Mouse (Mus musculus) heart, embryonic 15.5 days (tissue): ENCODE measurements around the gene Snx32. TPM values are rescaled to one million over a fixed set of nuclear protein-coding genes. Genes with fewer than 3 reads are reported as not detected.

Experiments used
- ATAC-seq: fragments of 200-750 bp; cut with Nextera tagmentation; replicated peaks from 2 replicates; pipeline ENCODE4 v1.8.0; 2017; ENCODE audit warnings: low read depth, moderate TSS enrichment; ENCODE audit not compliant: insufficient number of reproducible peaks, insufficient read depth, low FRiP score
- H3K27ac ChIP-seq: fragments of 300-500 bp; sonication (generic); 2 replicates; pipeline ENCODE4 v1.5.1; 2015; ENCODE audit warnings: mild to moderate bottlenecking, inconsistent platforms
- H3K27me3 ChIP-seq: fragments of 300-500 bp; sonication (generic); 2 replicates; pipeline ENCODE4 v1.6.1; 2015; ENCODE audit warnings: inconsistent platforms
- H3K36me3 ChIP-seq: fragments of 300-500 bp; sonication (generic); 2 replicates; pipeline ENCODE4 v1.6.1; 2015; ENCODE audit warnings: mild to moderate bottlenecking, inconsistent platforms
- H3K4me1 ChIP-seq: fragments of 300-500 bp; sonication (generic); replicated peaks from 2 replicates; pipeline ENCODE4 v1.6.1; 2015; ENCODE audit warnings: inconsistent platforms
- H3K4me2 ChIP-seq: fragments of 300-500 bp; sonication (generic); 2 replicates; pipeline ENCODE4 v1.6.1; 2015; ENCODE audit warnings: inconsistent platforms, mild to moderate bottlenecking, moderate library complexity
- H3K4me3 ChIP-seq: fragments of 300-500 bp; sonication (generic); 2 replicates; pipeline ENCODE4 v1.5.1; 2015; ENCODE audit warnings: mild to moderate bottlenecking, inconsistent platforms
- H3K9ac ChIP-seq: fragments of 300-500 bp; sonication (generic); 2 replicates; pipeline ENCODE4 v1.6.1; 2015; ENCODE audit warnings: mild to moderate bottlenecking, inconsistent platforms
- H3K9me3 ChIP-seq: fragments of 300-500 bp; sonication (generic); replicated peaks from 2 replicates; pipeline ENCODE4 v1.6.1; 2016; ENCODE audit warnings: inconsistent platforms
- WGBS: fragments of 180-500 bp; shearing (Covaris S2); methylation state at CpG from one replicate; pipeline ENCODE4 v1.1.7; 2015; ENCODE audit warnings: mixed read lengths; 5-methylcytosine and 5-hydroxymethylcytosine counted together
- polyA plus RNA-seq: library from polyadenylated mRNA; unstranded; fragments of >200 nt; fragmentation: Nextera tagmentation; extraction: Ambion mirVana; gene quantifications from 2 replicates; pipeline ENCODE4 v1.2.1, GENCODE M21; 2015

The Snx32 gene
- polyA plus RNA-seq, 1 experiment from 2014 or later, result 15.8 TPM

- peak overlapping the region; percentile 64 for H3K4me3 ChIP-seq
- WGBS, result 80% methylated on average over 11 of the region's 12 CpGs
- peak overlapping the region; percentile 88; the same call in 1 of the 2 replicates for H3K27ac ChIP-seq
- peak overlapping the region; percentile 80; the same call in 1 of the 2 replicates for H3K9ac ChIP-seq
- H3K27me3 ChIP-seq, result peaks cover 6% of the 10 kb centered on the region; the same call in 1 of the 2 replicates
- peak overlapping the region; percentile 94 for H3K4me2 ChIP-seq
- no peaks in the 10 kb centered on the region for H3K9me3 ChIP-seq
- no peak for ATAC-seq
- peaks cover 34% of the 10 kb centered on the region for H3K4me1 ChIP-seq
- H3K36me3 ChIP-seq, result no peaks in the 10 kb centered on the region
These were observed 55.3 kb downstream of the Snx32 start for GRCm38 (mm10) chr19:5455037-5455436.

- Histone ChIP-seq H3K9me3 (no peaks in the 10 kb centered on the region), H3K9ac (no peak overlapping the region), H3K4me3 (no peak overlapping the region), H3K27ac (no peak overlapping the region), H3K36me3 (no peaks in the 10 kb centered on the region), H3K4me1 (peaks cover 39% of the 10 kb centered on the region), H3K27me3 (peaks cover 38% of the 10 kb centered on the region), H3K4me2 (no peak overlapping the region)
- 75% methylated on average over 6 of the region's 6 CpGs for WGBS
- no peak for ATAC-seq
These were observed 58.6 kb downstream of the Snx32 start for GRCm38 (mm10) chr19:5451766-5452165.

- peaks cover 53% of the 10 kb centered on the region for H3K27me3 ChIP-seq
- H3K36me3 ChIP-seq, result no peaks in the 10 kb centered on the region
- H3K4me2 ChIP-seq, result no peak overlapping the region
- no peak overlapping the region for H3K4me3 ChIP-seq
- ATAC-seq, result no peak
- H3K9me3 ChIP-seq, result no peaks in the 10 kb centered on the region
- WGBS, result 65% methylated on average over 3 of the region's 3 CpGs
- H3K9ac ChIP-seq, result no peak overlapping the region
- H3K4me1 ChIP-seq, result peaks cover 23% of the 10 kb centered on the region
- no peak overlapping the region for H3K27ac ChIP-seq
These were observed 60.7 kb downstream of the Snx32 start for GRCm38 (mm10) chr19:5449673-5450072.

- ATAC-seq, result no peak
- no peaks in the 10 kb centered on the region for H3K36me3 ChIP-seq
- peaks cover 54% of the 10 kb centered on the region for H3K27me3 ChIP-seq
- no peak overlapping the region for H3K27ac ChIP-seq
- H3K9ac ChIP-seq, result peak overlapping the region; percentile 42; the same call in 1 of the 2 replicates
- H3K4me2 ChIP-seq, result peak overlapping the region; percentile 95
- H3K4me1 ChIP-seq, result peaks cover 20% of the 10 kb centered on the region
- peak overlapping the region; percentile 60 for H3K4me3 ChIP-seq
- WGBS, result 7% methylated on average over 36 of the region's 36 CpGs
- H3K9me3 ChIP-seq, result no peaks in the 10 kb centered on the region
These were observed 61.8 kb downstream of the Snx32 start for GRCm38 (mm10) chr19:5448354-5449150.

GRCm38 (mm10) chr19:5447515-5448353, 62.6 kb downstream of the Snx32 start, which contains the start of gene Fosl1:
Gene Fosl1 (plus strand): TSS chr19:5447547.
- peaks cover 20% of the 10 kb centered on the region for H3K4me1 ChIP-seq
- peaks cover 54% of the 10 kb centered on the region for H3K27me3 ChIP-seq
- no peak within 1 kb of the TSS for H3K27ac ChIP-seq
- no peaks in the 10 kb centered on the region for H3K9me3 ChIP-seq
- peak within 1 kb of the TSS; percentile 42 for H3K9ac ChIP-seq
- ATAC-seq, result peak; percentile 70
- H3K4me2 ChIP-seq, result peak within 1 kb of the TSS; percentile 95
- peak within 1 kb of the TSS; percentile 60 for H3K4me3 ChIP-seq
- no peaks in the 10 kb centered on the region for H3K36me3 ChIP-seq
- WGBS, result under 1% methylated on average over 70 of the region's 70 CpGs

GRCm38 (mm10) chr19:5445747-5446146, 64.6 kb downstream of the Snx32 start:
- no peak overlapping the region for H3K9ac ChIP-seq
- H3K36me3 ChIP-seq, result no peaks in the 10 kb centered on the region
- no peak overlapping the region for H3K27ac ChIP-seq
- H3K4me3 ChIP-seq, result no peak overlapping the region
- no peak overlapping the region for H3K4me2 ChIP-seq
- peaks cover 54% of the 10 kb centered on the region for H3K27me3 ChIP-seq
- WGBS, result 83% methylated on average over 5 of the region's 5 CpGs
- no peak for ATAC-seq
- no peaks in the 10 kb centered on the region for H3K9me3 ChIP-seq
- peaks cover 20% of the 10 kb centered on the region for H3K4me1 ChIP-seq

GRCm38 (mm10) chr19:5444954-5445353, 65.4 kb downstream of the Snx32 start:
- no peaks in the 10 kb centered on the region for H3K9me3 ChIP-seq
- H3K4me1 ChIP-seq, result peaks cover 20% of the 10 kb centered on the region
- 15% methylated on average over 7 of the region's 7 CpGs for WGBS
- H3K4me2 ChIP-seq, result no peak overlapping the region
- H3K4me3 ChIP-seq, result no peak overlapping the region
- no peak overlapping the region for H3K9ac ChIP-seq
- ATAC-seq, result no peak
- no peaks in the 10 kb centered on the region for H3K36me3 ChIP-seq
- H3K27ac ChIP-seq, result no peak overlapping the region
- H3K27me3 ChIP-seq, result peaks cover 46% of the 10 kb centered on the region

GRCm38 (mm10) chr19:5444371-5444908, 65.9 kb downstream of the Snx32 start:
- Histone ChIP-seq H3K4me2 (no peak overlapping the region), H3K36me3 (no peaks in the 10 kb centered on the region), H3K27ac (no peak overlapping the region), H3K9ac (no peak overlapping the region), H3K9me3 (no peaks in the 10 kb centered on the region), H3K4me1 (peaks cover 20% of the 10 kb centered on the region), H3K27me3 (peaks cover 41% of the 10 kb centered on the region), H3K4me3 (no peak overlapping the region)
- WGBS, result 61% methylated on average over 9 of the region's 9 CpGs
- no peak for ATAC-seq

Other genes starting within 250 kb of the Snx32 start
- 15.1 and 21.6 TPM in 2 replicates for gene Pacs1, start 237.4 kb downstream of the Snx32 start, polyA plus RNA-seq
- gene Sf3b2, start 215.1 kb downstream of the Snx32 start, polyA plus RNA-seq, result 195 and 216 TPM in 2 replicates
- gene Gal3st3, start 212.2 kb downstream of the Snx32 start, polyA plus RNA-seq, result 7.3 and 7.7 TPM in 2 replicates
- not detected in 2 replicates for gene Catsper1, start 174.8 kb downstream of the Snx32 start, polyA plus RNA-seq
- gene Cst6, start 161.0 kb downstream of the Snx32 start, polyA plus RNA-seq, result 0.87 and 1.4 TPM in 2 replicates
- gene Eif1ad, start 143.8 kb downstream of the Snx32 start, polyA plus RNA-seq, result 35.3 and 45.7 TPM in 2 replicates
- 405 and 409 TPM in 2 replicates for gene Banf1, start 143.4 kb downstream of the Snx32 start, polyA plus RNA-seq
- 34.3 and 47.0 TPM in 2 replicates for gene Sart1, start 121.8 kb downstream of the Snx32 start, polyA plus RNA-seq
- gene Tsga10ip, start 108.0 kb downstream of the Snx32 start, polyA plus RNA-seq, result 2.0 TPM in 2 replicates
- gene Drap1, start 85.6 kb downstream of the Snx32 start, polyA plus RNA-seq, result 205 and 220 TPM in 2 replicates
- 34.8 and 46.9 TPM in 2 replicates for gene AI837181, start 85.4 kb downstream of the Snx32 start, polyA plus RNA-seq
- gene Fosl1, start 63.0 kb downstream of the Snx32 start, polyA plus RNA-seq, result not detected in 2 replicates
- gene Ccdc85b, start 52.6 kb downstream of the Snx32 start, polyA plus RNA-seq, result 9.0 and 9.9 TPM in 2 replicates
- gene Fibp, start 49.9 kb downstream of the Snx32 start, polyA plus RNA-seq, result 97.9 and 106 TPM in 2 replicates
- 1.4 and 3.5 TPM in 2 replicates for gene Ctsw, start 42.0 kb downstream of the Snx32 start, polyA plus RNA-seq
- gene Efemp2, start 36.6 kb downstream of the Snx32 start, polyA plus RNA-seq, result 65.6 and 95.4 TPM in 2 replicates
- gene Mus81, start 22.1 kb downstream of the Snx32 start, polyA plus RNA-seq, result 33.8 and 48.7 TPM in 2 replicates
- gene Cfl1, start 20.1 kb downstream of the Snx32 start, polyA plus RNA-seq, result 1,578 and 1,766 TPM in 2 replicates
- 0.14 and 0.16 TPM in 2 replicates for gene 1700020D05Rik, start 6.8 kb downstream of the Snx32 start, polyA plus RNA-seq
- 0.25 and 0.87 TPM in 2 replicates for gene Ovol1, start 50.1 kb upstream of the Snx32 start, polyA plus RNA-seq
- 2.0 and 4.5 TPM in 2 replicates for gene Ap5b1, start 57.5 kb upstream of the Snx32 start, polyA plus RNA-seq
- gene Rnaseh2c, start 91.3 kb upstream of the Snx32 start, polyA plus RNA-seq, result 89.7 and 96.1 TPM in 2 replicates
- 29.6 and 35.3 TPM in 2 replicates for gene Kat5, start 99.7 kb upstream of the Snx32 start, polyA plus RNA-seq
- 33.2 and 46.7 TPM in 2 replicates for gene Rela, start 126.9 kb upstream of the Snx32 start, polyA plus RNA-seq
- gene Sipa1, start 153.2 kb upstream of the Snx32 start, polyA plus RNA-seq, result 20.6 and 33.5 TPM in 2 replicates
- 23.7 and 29.6 TPM in 2 replicates for gene Map3k11, start 178.2 kb upstream of the Snx32 start, polyA plus RNA-seq
- 8.9 and 14.2 TPM in 2 replicates for gene Pcnx3, start 178.4 kb upstream of the Snx32 start, polyA plus RNA-seq
- gene Kcnk7, start 193.8 kb upstream of the Snx32 start, polyA plus RNA-seq, result 0.40 TPM in 1 of 2 replicates, not detected in the other
- gene Ehbp1l1, start 215.8 kb upstream of the Snx32 start, polyA plus RNA-seq, result 82.6 and 84.3 TPM in 2 replicates
- 68.1 and 82.4 TPM in 2 replicates for gene Fam89b, start 219.1 kb upstream of the Snx32 start, polyA plus RNA-seq
- gene Ltbp3, start 230.4 kb upstream of the Snx32 start, polyA plus RNA-seq, result 26.6 and 43.3 TPM in 2 replicates